Mouse (Mus musculus): ENCODE data around the gene Vdac2. TPM values are rescaled to one million over a fixed set of nuclear protein-coding genes. Genes with fewer than 3 reads are reported as not detected.

The Vdac2 gene
- not detected in 2 replicates for polyA plus RNA-seq (2012; ENCODE audit: insufficient read depth, insufficient read length, low replicate concordance, missing spikeins)

DNA sequence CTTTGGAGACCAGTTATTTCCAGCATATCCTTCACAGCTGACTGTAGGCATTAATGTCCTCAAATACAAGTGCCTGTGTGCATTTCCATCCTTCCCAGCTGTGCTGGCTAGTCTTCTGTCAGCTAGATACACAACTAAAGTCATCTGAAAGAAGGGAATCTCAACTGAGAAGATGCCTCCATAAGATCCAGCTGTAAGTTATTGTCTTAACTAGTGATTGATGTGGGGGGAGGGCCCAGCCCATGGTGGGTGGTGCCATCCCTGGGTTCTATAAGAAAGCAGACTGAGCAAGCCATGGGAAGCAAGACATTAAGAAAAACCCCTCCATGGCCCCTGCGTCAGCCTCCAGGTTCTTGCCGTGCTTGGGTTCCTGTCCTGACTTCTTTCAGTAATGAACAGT lies at the start of gene Vdac2:
TSS of gene Vdac2 (plus strand) at position 301 of the 400 bp plus-strand sequence.
- Histone ChIP-seq H3K4me1 (ENCODE audit: control insufficient read depth, insufficient read depth, low read length) (peaks cover 4% of the 10 kb centered on the region), H3K27ac (ENCODE audit: insufficient read depth, low read depth, low read length) (no peak within 1 kb of the TSS), H3K4me3 (ENCODE audit: insufficient read depth, low read depth, low read length) (no peak within 1 kb of the TSS)
- WGBS, result 94% methylated on average over 2 of the region's 2 CpGs
- TF ChIP-seq POLR2A (IDR thresholded peaks at IDR 0.05; ENCODE audit: insufficient read depth, low read depth, low read length), result no peak

DNA sequence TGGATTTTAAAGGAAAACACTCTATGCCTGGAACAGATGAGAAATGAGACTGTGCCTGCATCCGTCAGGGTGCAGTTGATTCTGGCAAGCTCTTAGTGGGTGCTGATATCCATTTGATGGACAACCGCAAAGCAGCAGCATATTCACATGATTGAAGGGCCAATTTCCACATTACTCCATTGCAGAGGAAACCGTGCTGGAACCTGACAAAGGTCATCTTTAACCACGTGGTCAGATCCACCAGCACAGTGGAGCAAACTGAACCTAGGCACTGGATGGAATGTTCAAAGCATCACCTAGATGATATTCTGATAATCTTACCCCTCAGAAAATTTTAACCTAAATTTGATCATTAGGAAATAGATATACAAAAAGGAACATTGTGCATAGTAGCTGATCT lies 48.8 kb upstream of the Vdac2 start:
- Histone ChIP-seq H3K27ac (ENCODE audit: insufficient read depth, low read depth, low read length) (no peak overlapping the region), H3K4me1 (ENCODE audit: control insufficient read depth, insufficient read depth, low read length) (peaks cover 4% of the 10 kb centered on the region), H3K4me3 (ENCODE audit: insufficient read depth, low read depth, low read length) (no peak overlapping the region)
- TF ChIP-seq CTCF (IDR thresholded peaks at IDR 0.05; ENCODE audit: insufficient read depth, low read depth, low read length), result no peak
- TF ChIP-seq POLR2A (IDR thresholded peaks at IDR 0.05; ENCODE audit: insufficient read depth, low read depth, low read length), result no peak
- WGBS, result 91% methylated on average over 4 of the region's 4 CpGs

- Histone ChIP-seq H3K27ac (ENCODE audit: insufficient read depth, low read depth, low read length) (no peak overlapping the region), H3K4me1 (ENCODE audit: control insufficient read depth, insufficient read depth, low read length) (no peaks in the 10 kb centered on the region), H3K4me3 (ENCODE audit: insufficient read depth, low read depth, low read length) (no peak overlapping the region)
- WGBS, result 56% methylated on average over 4 of the region's 4 CpGs
- TF ChIP-seq CTCF (IDR thresholded peaks at IDR 0.05; ENCODE audit: insufficient read depth, low read depth, low read length) (no peak), POLR2A (IDR thresholded peaks at IDR 0.05; ENCODE audit: insufficient read depth, low read depth, low read length) (no peak)
Measured at GRCm38 (mm10) chr14:21786500-21786899, 38.5 kb upstream of the Vdac2 start.

- WGBS, result 81% methylated on average over 3 of the region's 3 CpGs
- H3K4me3 ChIP-seq (ENCODE audit: insufficient read depth, low read depth, low read length), result no peak overlapping the region
- TF ChIP-seq CTCF (IDR thresholded peaks at IDR 0.05; ENCODE audit: insufficient read depth, low read depth, low read length) (no peak), POLR2A (IDR thresholded peaks at IDR 0.05; ENCODE audit: insufficient read depth, low read depth, low read length) (no peak)
- H3K4me1 ChIP-seq (ENCODE audit: control insufficient read depth, insufficient read depth, low read length), result no peaks in the 10 kb centered on the region
- no peak overlapping the region for H3K27ac ChIP-seq (ENCODE audit: insufficient read depth, low read depth, low read length)
Measured at GRCm38 (mm10) chr14:21787374-21787773, 37.7 kb upstream of the Vdac2 start.

GRCm38 (mm10) chr14:21788121-21788520 lies 36.9 kb upstream of the Vdac2 start:
- TF ChIP-seq CTCF (IDR thresholded peaks at IDR 0.05; ENCODE audit: insufficient read depth, low read depth, low read length) (no peak), POLR2A (IDR thresholded peaks at IDR 0.05; ENCODE audit: insufficient read depth, low read depth, low read length) (no peak)
- H3K27ac ChIP-seq (ENCODE audit: insufficient read depth, low read depth, low read length), result no peak overlapping the region
- H3K4me3 ChIP-seq (ENCODE audit: insufficient read depth, low read depth, low read length), result no peak overlapping the region
- WGBS, result 66% methylated on average over 5 of the region's 5 CpGs
- H3K4me1 ChIP-seq (ENCODE audit: control insufficient read depth, insufficient read depth, low read length), result no peaks in the 10 kb centered on the region

GRCm38 (mm10) chr14:21790585-21791251 lies 34.3 kb upstream of the Vdac2 start:
- no peak overlapping the region for H3K27ac ChIP-seq (ENCODE audit: insufficient read depth, low read depth, low read length)
- 89% methylated on average over 9 of the region's 9 CpGs for WGBS
- H3K4me3 ChIP-seq (ENCODE audit: insufficient read depth, low read depth, low read length), result no peak overlapping the region
- TF ChIP-seq CTCF (IDR thresholded peaks at IDR 0.05; ENCODE audit: insufficient read depth, low read depth, low read length), result no peak
- no peak for TF ChIP-seq POLR2A (IDR thresholded peaks at IDR 0.05; ENCODE audit: insufficient read depth, low read depth, low read length)
- peaks cover 9% of the 10 kb centered on the region for H3K4me1 ChIP-seq (ENCODE audit: control insufficient read depth, insufficient read depth, low read length)

DNA sequence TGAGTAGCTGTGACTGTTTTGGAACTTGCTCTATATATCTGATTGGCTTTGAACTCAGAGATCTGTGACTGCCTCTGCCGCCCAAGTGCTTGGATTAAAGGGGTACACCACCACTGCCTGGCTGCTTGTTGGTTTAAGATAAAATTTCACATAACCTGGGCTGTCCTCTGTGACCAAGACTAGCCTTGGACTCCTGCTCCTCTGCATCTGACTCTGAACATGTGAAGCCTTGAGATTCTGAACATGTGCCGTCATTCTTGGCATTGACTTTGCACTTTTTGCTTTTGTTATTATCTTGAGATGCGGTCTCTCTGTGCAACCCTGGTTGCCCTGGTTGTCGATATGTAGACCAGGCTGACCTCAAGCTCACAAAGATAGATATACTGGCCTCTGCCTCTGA lies 33.3 kb upstream of the Vdac2 start:
- TF ChIP-seq POLR2A (IDR thresholded peaks at IDR 0.05; ENCODE audit: insufficient read depth, low read depth, low read length), result no peak
- TF ChIP-seq CTCF (IDR thresholded peaks at IDR 0.05; ENCODE audit: insufficient read depth, low read depth, low read length), result no peak
- WGBS, result 95% methylated on average over 4 of the region's 4 CpGs
- H3K4me3 ChIP-seq (ENCODE audit: insufficient read depth, low read depth, low read length), result no peak overlapping the region
- no peak overlapping the region for H3K27ac ChIP-seq (ENCODE audit: insufficient read depth, low read depth, low read length)
- H3K4me1 ChIP-seq (ENCODE audit: control insufficient read depth, insufficient read depth, low read length), result peaks cover 9% of the 10 kb centered on the region

DNA sequence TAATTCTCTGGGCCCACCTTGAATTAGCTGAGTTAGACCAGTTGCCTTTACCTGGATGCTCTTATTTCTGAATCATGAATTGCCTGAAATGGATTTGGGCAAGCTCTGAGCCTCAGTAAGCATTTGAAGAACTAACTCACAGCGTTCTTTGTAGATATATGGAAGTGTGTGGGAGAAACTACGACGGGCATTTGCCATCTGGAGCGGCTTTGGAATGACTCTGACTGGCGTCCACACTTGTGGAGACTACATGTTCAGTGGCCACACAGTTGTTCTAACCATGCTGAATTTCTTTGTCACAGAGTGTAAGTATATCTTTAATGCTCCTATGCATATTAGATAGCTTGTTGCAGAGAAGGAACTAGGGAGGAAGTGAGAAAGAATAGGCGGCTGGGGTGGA lies 32.8 kb upstream of the Vdac2 start:
- Histone ChIP-seq H3K4me3 (ENCODE audit: insufficient read depth, low read depth, low read length) (no peak overlapping the region), H3K27ac (ENCODE audit: insufficient read depth, low read depth, low read length) (no peak overlapping the region), H3K4me1 (ENCODE audit: control insufficient read depth, insufficient read depth, low read length) (peaks cover 9% of the 10 kb centered on the region)
- 89% methylated on average over 6 of the region's 6 CpGs for WGBS
- no peak for TF ChIP-seq POLR2A (IDR thresholded peaks at IDR 0.05; ENCODE audit: insufficient read depth, low read depth, low read length)
- no peak for TF ChIP-seq CTCF (IDR thresholded peaks at IDR 0.05; ENCODE audit: insufficient read depth, low read depth, low read length)

- no peak overlapping the region for H3K27ac ChIP-seq (ENCODE audit: insufficient read depth, low read depth, low read length)
- WGBS, result 64% methylated on average over 4 of the region's 4 CpGs
- H3K4me3 ChIP-seq (ENCODE audit: insufficient read depth, low read depth, low read length), result no peak overlapping the region
- TF ChIP-seq CTCF (IDR thresholded peaks at IDR 0.05; ENCODE audit: insufficient read depth, low read depth, low read length), result no peak
- TF ChIP-seq POLR2A (IDR thresholded peaks at IDR 0.05; ENCODE audit: insufficient read depth, low read depth, low read length), result no peak
- no peaks in the 10 kb centered on the region for H3K4me1 ChIP-seq (ENCODE audit: control insufficient read depth, insufficient read depth, low read length)
Measured at GRCm38 (mm10) chr14:21800641-21801040, 24.4 kb upstream of the Vdac2 start.

Measured in olfactory bulb, adult 2 months (tissue).